Mouse (Mus musculus) right cerebral cortex, adult 2 months (tissue): ENCODE results near the gene Rapsn.

Experiments used
- DNase-seq, 2 experiments: peaks; one replicate each; pipeline ENCODE4 v3.0.0; 2021 to 2022; ENCODE audit warnings: low spot score in 2 of 2

Rapsn gene

GRCm38 (mm10) chr2:91053181-91053933 lies 17.9 kb downstream of the Rapsn start:
- DNase-seq, result no peak

GRCm38 (mm10) chr2:91053934-91054382 lies 18.5 kb downstream of the Rapsn start, which contains the start of gene Psmc3:
Gene Psmc3, plus strand, starts transcription at chr2:91054009.
- DNase-seq, result peak; percentile 96

- no peak for DNase-seq
Measured at GRCm38 (mm10) chr2:91058435-91058834, 23.0 kb downstream of the Rapsn start.

DNA sequence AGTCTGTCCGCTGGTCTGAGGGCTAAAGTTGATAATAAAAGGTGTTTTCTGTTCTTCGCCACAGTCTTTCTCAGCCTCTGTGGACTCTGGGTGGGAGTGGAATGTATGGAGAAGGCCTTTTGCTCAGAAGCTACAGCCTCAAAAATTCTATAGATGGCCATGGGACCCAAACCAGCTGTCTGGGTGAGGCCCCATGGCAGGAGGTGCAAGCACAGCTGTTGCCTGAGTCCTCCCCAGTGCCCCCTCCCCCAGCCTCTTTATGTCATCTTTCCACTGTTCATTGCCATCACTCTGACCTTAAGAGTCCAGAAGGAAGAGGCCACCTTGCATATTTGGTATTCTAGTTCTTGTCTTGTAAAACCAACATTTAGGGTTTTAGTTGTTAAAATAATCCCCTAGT lies 24.0 kb downstream of the Rapsn start:
- DNase-seq, result no peak

DNA sequence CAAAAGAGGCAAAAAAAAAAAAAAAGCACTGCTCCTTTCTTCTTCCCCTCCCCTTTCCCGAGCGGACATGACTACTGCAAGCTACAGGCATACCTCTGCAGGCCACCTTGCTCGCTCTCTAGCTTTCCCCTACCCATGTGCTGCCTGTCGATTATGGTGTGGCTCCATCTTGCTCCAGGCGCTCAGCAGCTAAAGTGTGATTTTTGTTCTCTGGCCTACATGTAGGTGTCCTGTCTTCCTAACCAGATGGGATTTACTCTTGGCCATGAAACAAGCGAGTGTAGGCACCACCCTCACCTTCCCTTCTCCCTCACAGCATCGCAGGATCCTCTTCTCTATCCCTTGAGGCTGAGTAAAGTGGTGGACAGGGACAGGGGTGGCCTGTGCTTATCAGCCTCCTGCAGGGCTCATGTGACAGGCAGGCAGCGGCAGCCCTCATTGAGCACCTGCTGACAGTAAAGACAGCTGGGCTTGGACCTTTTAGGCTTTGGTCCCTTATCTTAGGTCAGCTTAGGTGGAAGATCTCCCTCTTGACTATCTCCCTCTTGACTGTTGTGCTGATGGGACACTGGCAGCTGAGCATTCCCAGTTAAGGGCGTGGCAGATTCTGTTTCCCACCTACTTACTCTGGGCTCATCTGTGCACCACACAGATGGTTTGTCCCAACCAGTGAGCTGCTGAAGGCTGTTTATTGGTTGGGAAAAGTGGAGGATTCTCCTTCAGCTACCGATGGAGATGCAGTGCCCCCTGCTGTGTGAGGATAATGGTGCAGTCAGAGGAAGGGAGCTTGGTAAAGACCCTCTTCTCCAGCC lies 25.3 kb downstream of the Rapsn start:
- peak; percentile 78 to 79 for DNase-seq

DNA sequence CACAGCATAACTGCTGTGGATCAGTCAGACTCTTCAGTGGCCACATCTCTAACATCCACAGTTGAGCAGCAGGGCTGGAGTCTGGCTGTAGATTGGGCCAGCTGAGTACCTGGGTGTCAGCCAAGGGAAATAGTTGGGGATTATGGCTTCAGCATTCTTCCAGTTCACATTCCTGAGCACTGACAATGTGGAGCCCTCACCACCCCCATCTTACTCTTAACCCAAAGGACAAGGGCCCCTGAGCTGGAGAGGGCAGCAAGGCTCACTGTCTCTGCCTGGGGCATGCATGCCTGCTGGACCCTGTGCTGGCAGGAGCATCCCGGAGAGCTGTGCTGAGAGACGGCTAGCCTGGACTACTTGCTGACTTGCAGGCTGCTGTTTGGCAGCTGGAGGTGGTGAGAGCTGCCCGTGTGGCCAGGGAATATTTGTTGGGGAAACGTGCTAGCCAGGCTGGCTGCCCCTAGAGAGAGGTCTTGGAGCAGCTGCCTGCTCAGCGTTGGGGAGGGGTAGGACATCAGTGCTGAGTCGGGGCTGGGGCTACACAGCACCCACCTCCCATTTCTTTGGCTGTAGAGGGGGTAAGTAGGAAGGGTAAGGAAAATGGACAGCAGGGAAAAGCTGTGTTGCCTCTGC lies 26.5 kb downstream of the Rapsn start:
- no peak for DNase-seq

- DNase-seq, result no peak
Measured at GRCm38 (mm10) chr2:91062779-91063606, 27.6 kb downstream of the Rapsn start.

DNA sequence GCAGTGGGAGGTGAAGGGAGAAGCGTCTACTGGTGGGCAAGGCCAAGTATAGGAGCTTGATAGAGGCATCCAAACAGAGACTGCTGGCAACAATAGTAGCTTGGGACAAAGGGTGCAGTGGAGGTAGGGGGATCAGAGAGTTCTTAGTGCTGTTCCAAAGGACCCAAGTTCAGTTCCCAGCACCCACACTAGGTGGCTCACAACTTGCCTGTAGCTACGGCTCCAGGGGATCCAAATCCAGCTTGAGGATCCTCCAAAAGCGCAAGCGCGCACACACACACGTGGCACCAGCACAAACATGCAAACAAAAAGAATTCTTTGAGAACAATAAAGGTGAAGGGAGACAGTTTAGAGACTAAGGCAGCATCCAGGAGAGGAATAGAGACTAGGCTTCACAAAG lies 28.8 kb downstream of the Rapsn start:
- DNase-seq, result no peak

DNA sequence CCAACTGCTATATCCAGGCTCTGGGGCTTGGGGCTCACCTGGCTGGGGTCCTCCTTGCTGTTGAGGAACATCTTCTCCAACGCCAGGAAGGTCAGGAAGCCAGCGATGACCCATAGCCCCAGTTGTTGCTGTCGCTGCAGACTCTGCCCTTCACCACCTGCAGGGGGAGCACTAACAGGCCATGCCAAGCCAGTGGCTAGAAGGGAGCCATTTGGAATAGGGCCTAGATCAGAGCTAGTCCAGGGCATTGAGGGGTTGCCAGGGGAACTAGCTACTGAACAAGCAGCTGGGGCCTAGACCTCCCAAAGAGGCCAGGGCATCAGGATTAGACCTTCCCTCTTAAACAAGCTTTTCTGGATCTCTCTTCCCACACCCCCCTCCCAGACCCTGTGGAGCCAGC lies 30.1 kb downstream of the Rapsn start:
- DNase-seq, result peak in 1 of 2 experiments; percentile 51

DNA sequence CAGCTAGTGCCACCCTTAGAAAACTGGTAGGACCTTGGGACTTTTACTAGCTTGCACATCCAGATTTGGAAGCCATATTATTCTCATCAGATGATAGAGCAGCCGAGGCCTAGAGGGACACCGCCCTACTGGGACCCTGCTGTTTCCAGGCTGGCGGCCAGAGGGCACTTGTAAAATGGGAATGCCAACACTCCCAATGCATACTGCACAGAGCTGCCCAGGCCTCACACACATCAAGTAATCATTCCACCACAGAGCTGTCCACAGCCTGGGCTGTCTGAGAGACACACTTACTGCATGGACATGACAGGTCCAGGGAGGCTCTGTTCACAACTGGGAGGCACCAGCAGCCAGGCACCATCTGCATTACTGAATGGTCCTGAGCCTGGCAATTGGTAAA lies 31.0 kb downstream of the Rapsn start:
- no peak for DNase-seq

- no peak for DNase-seq
Measured at GRCm38 (mm10) chr2:91068162-91068871, 32.9 kb downstream of the Rapsn start.

- DNase-seq, result no peak
Measured at GRCm38 (mm10) chr2:91068872-91069165, 33.4 kb downstream of the Rapsn start.

DNA sequence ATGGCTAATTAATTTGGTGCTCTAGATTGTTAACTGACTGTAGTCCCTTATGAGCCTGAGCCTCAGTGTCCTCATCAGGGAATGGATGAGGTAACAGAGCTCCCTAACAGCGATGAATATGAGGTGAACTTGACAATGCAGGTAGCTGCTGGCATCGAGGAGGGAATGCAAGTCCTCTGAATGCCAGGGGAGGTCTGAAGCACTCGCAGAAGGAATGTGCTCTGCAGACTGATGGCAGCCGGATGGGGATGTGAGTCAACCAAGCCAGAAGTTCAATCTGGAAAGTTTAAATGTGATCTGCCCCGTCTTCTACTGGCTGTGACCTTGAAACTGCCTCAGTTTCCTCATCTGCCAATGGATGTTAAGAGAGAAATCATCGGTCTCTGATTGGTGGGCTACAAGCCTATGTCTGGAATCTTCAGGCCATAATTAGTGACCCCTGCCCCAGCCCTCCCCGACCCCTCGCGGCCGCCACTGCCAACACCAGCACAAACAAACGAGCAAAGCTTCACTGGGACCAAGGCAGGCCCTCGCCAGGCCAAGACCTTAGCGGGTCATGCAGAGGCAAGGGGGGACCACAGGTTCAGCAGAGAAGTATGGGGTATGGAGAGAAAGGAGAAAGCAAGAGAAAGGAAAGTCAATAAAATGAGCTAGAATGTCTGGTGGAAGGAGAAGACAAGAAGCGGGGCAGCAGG lies 34.0 kb downstream of the Rapsn start:
- no peak for DNase-seq

DNA sequence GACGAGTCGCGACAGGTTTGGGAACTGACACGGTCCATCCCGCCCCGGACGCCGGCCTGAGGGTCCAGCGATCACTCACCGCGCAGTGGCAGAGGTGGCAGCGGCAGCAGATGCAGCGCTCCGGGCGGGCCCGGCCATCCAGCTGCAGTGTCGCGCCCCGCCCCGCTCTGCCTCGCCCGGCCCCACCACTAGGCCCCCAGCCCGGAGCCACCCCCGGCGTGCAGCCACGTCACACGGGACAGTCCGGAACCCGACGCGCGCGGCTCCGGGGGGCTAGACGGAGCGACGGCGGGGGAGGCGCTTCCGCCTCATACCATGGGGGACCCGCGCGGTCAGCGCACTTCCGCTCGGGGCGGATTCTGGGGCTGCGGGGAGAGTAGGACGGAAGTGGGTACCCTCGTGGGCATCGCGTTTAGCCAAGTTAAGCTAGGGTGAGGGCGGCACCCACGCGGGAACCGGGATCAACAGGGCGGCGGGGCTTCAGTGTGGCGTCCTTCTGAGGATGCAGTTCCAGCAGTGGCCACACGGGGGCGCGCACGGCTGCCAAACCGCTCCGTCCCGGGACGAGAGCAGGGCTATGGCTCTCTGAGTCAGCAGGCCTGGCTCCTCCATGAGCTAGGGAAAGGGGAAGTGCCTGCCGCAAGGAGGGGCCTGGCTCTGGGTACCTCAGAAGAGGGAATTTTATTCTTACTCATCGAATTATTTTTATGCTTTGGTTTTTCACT lies 34.8 kb downstream of the Rapsn start, which contains the start of gene Slc39a13:
TSS of gene Slc39a13 (minus strand) at position 342 of the 725 bp plus-strand sequence.
- peak; percentile 96 to 97 for DNase-seq

- DNase-seq, result no peak
Measured at GRCm38 (mm10) chr2:91071059-91071458, 35.6 kb downstream of the Rapsn start.

- DNase-seq, result no peak
Measured at GRCm38 (mm10) chr2:91072092-91072491, 36.7 kb downstream of the Rapsn start.

- DNase-seq, result no peak
Measured at GRCm38 (mm10) chr2:91077957-91078313, 42.5 kb downstream of the Rapsn start.

GRCm38 (mm10) chr2:91078314-91079025 lies 43.0 kb downstream of the Rapsn start:
- DNase-seq, result no peak

DNA sequence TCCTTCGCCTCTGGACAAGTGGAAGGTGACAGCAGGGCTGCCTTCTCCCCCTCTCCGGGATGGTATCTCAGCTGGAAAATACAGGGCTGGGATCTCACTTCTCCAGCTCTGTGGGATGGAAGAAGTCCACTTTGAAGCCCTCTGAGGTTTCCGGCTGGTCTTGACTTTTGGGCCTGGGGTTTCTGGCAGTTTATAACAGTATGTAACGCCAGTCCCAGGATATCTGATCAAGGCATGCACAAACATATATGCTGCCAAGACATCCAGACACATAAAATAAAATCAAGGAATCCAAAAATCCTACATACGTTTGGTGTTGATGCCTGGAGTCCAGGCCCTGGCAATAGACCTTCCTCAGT lies 43.6 kb downstream of the Rapsn start:
- DNase-seq, result no peak
